Mouse (Mus musculus): ENCODE data around the gene Efemp2. TPM values are rescaled to one million over a fixed set of nuclear protein-coding genes. Genes with fewer than 3 reads are reported as not detected.

Gene Efemp2
- polyA plus RNA-seq, 1 experiment from 2014 or later, result 62.7 TPM

DNA sequence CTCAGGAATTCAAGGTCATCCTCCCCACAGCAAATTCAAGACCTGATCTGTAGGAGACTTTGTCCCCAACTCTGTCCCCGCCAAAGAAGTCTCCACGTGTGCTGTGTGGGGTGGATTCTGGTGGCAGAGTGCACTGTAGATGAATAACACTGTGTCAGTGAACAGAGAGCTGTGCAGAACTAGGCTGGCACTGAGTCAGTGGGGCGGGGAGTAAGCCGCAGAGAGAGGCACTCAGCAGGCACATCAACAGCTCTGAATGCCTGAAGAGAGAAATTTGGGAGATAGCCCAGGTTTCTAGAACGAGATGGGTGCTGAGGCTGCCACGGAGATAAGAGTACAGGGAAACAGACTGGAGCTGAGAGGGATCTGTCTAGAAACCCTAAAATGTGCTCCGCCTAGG lies 14.7 kb upstream of the Efemp2 start:
- 59% methylated on average over 7 of the region's 7 CpGs for WGBS
- Histone ChIP-seq H3K4me3 (ENCODE audit: low read length) (no peak overlapping the region), H3K27ac (ENCODE audit: low read length) (no peak overlapping the region), H3K36me3 (ENCODE audit: control insufficient read depth, insufficient read depth) (peaks cover 8% of the 10 kb centered on the region), H3K27me3 (ENCODE audit: control insufficient read depth, insufficient read depth, low read length) (no peaks in the 10 kb centered on the region), H3K9me3 (replicated peaks; ENCODE audit: control insufficient read depth, low read length) (no peaks in the 10 kb centered on the region), H3K9ac (ENCODE audit: low read length) (no peak overlapping the region), H3K4me1 (ENCODE audit: control insufficient read depth, insufficient read depth, low read length) (peaks cover 37% of the 10 kb centered on the region), H3K4me2 (ENCODE audit: low read depth, low read length) (no peak overlapping the region)
- no peak for ATAC-seq (replicated peaks; ENCODE audit: extremely low read depth, insufficient read depth, low FRiP score)

- Histone ChIP-seq H3K27me3 (ENCODE audit: control insufficient read depth, insufficient read depth, low read length) (no peaks in the 10 kb centered on the region), H3K36me3 (ENCODE audit: control insufficient read depth, insufficient read depth) (peaks cover 10% of the 10 kb centered on the region), H3K9ac (ENCODE audit: low read length) (peak overlapping the region; percentile 88), H3K27ac (ENCODE audit: low read length) (peak overlapping the region; percentile 58; the same call in 1 of the 2 replicates), H3K4me3 (ENCODE audit: low read length) (peak overlapping the region; percentile 87), H3K4me1 (ENCODE audit: control insufficient read depth, insufficient read depth, low read length) (peaks cover 41% of the 10 kb centered on the region), H3K4me2 (ENCODE audit: low read depth, low read length) (peak overlapping the region; percentile 93), H3K9me3 (replicated peaks; ENCODE audit: control insufficient read depth, low read length) (no peaks in the 10 kb centered on the region)
- no peak for ATAC-seq (replicated peaks; ENCODE audit: extremely low read depth, insufficient read depth, low FRiP score)
- 25% methylated on average over 3 of the region's 3 CpGs for WGBS
Measured at GRCm38 (mm10) chr19:5459896-5460295, 13.9 kb upstream of the Efemp2 start.

DNA sequence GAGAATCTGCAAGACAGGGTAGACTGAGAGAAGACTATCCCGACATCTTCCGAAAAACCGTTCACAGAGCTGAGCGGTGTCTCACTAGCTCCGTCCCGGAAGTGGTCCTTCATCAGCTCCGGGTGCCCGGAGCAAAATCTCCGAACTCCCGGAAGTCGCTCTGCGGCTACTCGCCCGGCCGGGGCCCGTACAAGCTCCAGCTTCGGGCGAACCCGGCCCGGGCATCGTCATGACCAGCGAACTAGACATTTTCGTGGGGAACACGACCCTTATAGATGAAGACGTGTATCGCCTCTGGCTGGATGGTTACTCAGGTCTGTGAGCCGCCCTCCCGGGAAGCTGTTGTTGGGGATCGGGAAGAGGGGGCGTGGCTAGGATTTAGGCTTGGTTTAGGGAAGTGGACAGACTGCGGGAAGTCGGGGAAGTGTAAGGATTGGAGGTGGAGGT lies 13.3 kb upstream of the Efemp2 start, which contains the start of gene Fibp:
Gene Fibp (plus strand): TSS at position 151 of the 447 bp plus-strand sequence.
- peaks cover 36% of the 10 kb centered on the region for H3K4me1 ChIP-seq (ENCODE audit: control insufficient read depth, insufficient read depth, low read length)
- H3K27me3 ChIP-seq (ENCODE audit: control insufficient read depth, insufficient read depth, low read length), result no peaks in the 10 kb centered on the region
- ATAC-seq (replicated peaks; ENCODE audit: extremely low read depth, insufficient read depth, low FRiP score), result peak; percentile 26; the same call in 1 of the 2 replicates
- H3K27ac ChIP-seq (ENCODE audit: low read length), result peak within 1 kb of the TSS; percentile 78
- no peaks in the 10 kb centered on the region for H3K9me3 ChIP-seq (replicated peaks; ENCODE audit: control insufficient read depth, low read length)
- peak within 1 kb of the TSS; percentile 93 for H3K4me2 ChIP-seq (ENCODE audit: low read depth, low read length)
- peaks cover 16% of the 10 kb centered on the region for H3K36me3 ChIP-seq (ENCODE audit: control insufficient read depth, insufficient read depth)
- peak within 1 kb of the TSS; percentile 87 for H3K4me3 ChIP-seq (ENCODE audit: low read length)
- WGBS, result 0% methylated on average over 32 of the region's 32 CpGs
- peak within 1 kb of the TSS; percentile 88 for H3K9ac ChIP-seq (ENCODE audit: low read length)

DNA sequence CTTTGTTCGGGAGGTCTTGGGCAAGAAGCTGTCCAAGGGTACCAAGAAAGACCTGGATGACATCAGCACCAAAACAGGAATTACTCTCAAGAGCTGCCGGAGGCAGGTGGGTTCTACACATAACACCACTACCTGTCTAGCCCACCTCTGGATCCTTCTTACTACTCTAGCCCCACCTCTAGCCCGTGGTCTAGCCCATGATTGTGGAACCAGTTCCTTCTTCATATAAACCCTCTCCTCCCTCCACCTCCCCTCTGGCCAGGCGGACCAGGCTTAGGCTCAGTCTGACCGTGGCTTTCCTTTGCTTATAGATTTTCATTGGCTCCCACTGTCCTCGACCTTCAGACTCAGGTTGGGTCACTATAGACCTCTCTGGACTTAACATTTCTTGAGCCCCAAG lies 12.3 kb upstream of the Efemp2 start:
- Histone ChIP-seq H3K27ac (ENCODE audit: low read length) (no peak overlapping the region), H3K4me2 (ENCODE audit: low read depth, low read length) (peak overlapping the region; percentile 93), H3K27me3 (ENCODE audit: control insufficient read depth, insufficient read depth, low read length) (no peaks in the 10 kb centered on the region), H3K4me1 (ENCODE audit: control insufficient read depth, insufficient read depth, low read length) (peaks cover 26% of the 10 kb centered on the region), H3K9ac (ENCODE audit: low read length) (peak overlapping the region; percentile 88), H3K9me3 (replicated peaks; ENCODE audit: control insufficient read depth, low read length) (no peaks in the 10 kb centered on the region), H3K4me3 (ENCODE audit: low read length) (peak overlapping the region; percentile 87), H3K36me3 (ENCODE audit: control insufficient read depth, insufficient read depth) (peaks cover 25% of the 10 kb centered on the region)
- WGBS, result 84% methylated on average over 6 of the region's 6 CpGs
- ATAC-seq (replicated peaks; ENCODE audit: extremely low read depth, insufficient read depth, low FRiP score), result no peak

- H3K9me3 ChIP-seq (replicated peaks; ENCODE audit: control insufficient read depth, low read length), result no peaks in the 10 kb centered on the region
- peaks cover 33% of the 10 kb centered on the region for H3K36me3 ChIP-seq (ENCODE audit: control insufficient read depth, insufficient read depth)
- H3K4me3 ChIP-seq (ENCODE audit: low read length), result no peak overlapping the region
- H3K27ac ChIP-seq (ENCODE audit: low read length), result no peak overlapping the region
- H3K9ac ChIP-seq (ENCODE audit: low read length), result no peak overlapping the region
- WGBS, result 89% methylated on average over 9 of the region's 9 CpGs
- H3K27me3 ChIP-seq (ENCODE audit: control insufficient read depth, insufficient read depth, low read length), result no peaks in the 10 kb centered on the region
- no peak overlapping the region for H3K4me2 ChIP-seq (ENCODE audit: low read depth, low read length)
- ATAC-seq (replicated peaks; ENCODE audit: extremely low read depth, insufficient read depth, low FRiP score), result no peak
- H3K4me1 ChIP-seq (ENCODE audit: control insufficient read depth, insufficient read depth, low read length), result peaks cover 19% of the 10 kb centered on the region
Measured at GRCm38 (mm10) chr19:5463212-5463611, 10.5 kb upstream of the Efemp2 start.

DNA sequence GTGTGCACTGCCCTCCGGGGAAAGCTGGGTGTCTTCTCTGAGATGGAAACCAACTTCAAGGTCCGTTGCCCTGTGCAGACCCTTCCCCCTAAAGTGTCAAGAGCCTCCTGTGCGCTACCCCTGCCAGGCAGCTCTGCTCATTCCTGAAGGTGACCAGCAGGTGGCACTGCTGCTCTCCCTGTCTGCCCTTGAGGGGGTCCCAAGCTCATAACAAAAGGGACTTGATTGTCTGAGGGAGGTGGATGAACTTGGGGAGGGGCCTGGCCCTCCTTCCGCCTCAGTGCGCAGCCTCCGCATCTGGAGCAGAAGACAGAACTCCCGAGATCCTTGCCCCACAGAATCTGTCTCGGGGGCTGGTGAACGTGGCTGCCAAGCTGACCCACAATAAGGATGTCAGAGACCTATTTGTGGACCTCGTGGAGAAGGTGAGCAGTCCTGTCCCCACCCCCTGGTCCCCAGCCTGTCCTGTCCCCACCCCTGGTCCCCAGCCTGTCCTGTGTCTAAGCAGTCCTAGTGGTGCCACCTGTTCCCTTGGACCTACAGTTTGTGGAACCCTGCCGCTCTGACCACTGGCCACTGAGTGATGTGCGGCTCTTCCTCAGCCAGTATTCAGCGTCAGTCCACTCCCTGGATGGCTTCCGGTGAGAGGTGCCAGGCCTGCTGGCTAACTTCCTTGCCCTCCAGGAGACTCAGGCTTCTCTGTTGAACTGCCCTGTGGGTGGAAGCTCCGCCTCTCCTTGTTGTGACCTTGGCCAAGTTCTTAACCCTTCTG lies 9.8 kb upstream of the Efemp2 start:
- peak; percentile 66 for ATAC-seq (replicated peaks; ENCODE audit: extremely low read depth, insufficient read depth, low FRiP score)
- Histone ChIP-seq H3K9ac (ENCODE audit: low read length) (peak overlapping the region; percentile 75), H3K27ac (ENCODE audit: low read length) (peak overlapping the region; percentile 93), H3K4me3 (ENCODE audit: low read length) (peak overlapping the region; percentile 49), H3K4me1 (ENCODE audit: control insufficient read depth, insufficient read depth, low read length) (peaks cover 18% of the 10 kb centered on the region), H3K36me3 (ENCODE audit: control insufficient read depth, insufficient read depth) (peaks cover 33% of the 10 kb centered on the region), H3K27me3 (ENCODE audit: control insufficient read depth, insufficient read depth, low read length) (no peaks in the 10 kb centered on the region), H3K4me2 (ENCODE audit: low read depth, low read length) (peak overlapping the region; percentile 58), H3K9me3 (replicated peaks; ENCODE audit: control insufficient read depth, low read length) (no peaks in the 10 kb centered on the region)
- WGBS, result 33% methylated on average over 15 of the region's 15 CpGs

GRCm38 (mm10) chr19:5465037-5465436 lies 8.7 kb upstream of the Efemp2 start:
- ATAC-seq (replicated peaks; ENCODE audit: extremely low read depth, insufficient read depth, low FRiP score), result no peak
- H3K4me2 ChIP-seq (ENCODE audit: low read depth, low read length), result peak overlapping the region; percentile 58
- WGBS, result 95% methylated on average over 8 of the region's 8 CpGs
- peak overlapping the region; percentile 49 for H3K4me3 ChIP-seq (ENCODE audit: low read length)
- H3K27ac ChIP-seq (ENCODE audit: low read length), result peak overlapping the region; percentile 93
- H3K9me3 ChIP-seq (replicated peaks; ENCODE audit: control insufficient read depth, low read length), result no peaks in the 10 kb centered on the region
- H3K9ac ChIP-seq (ENCODE audit: low read length), result peak overlapping the region; percentile 75; the same call in 1 of the 2 replicates
- H3K4me1 ChIP-seq (ENCODE audit: control insufficient read depth, insufficient read depth, low read length), result peaks cover 18% of the 10 kb centered on the region
- H3K27me3 ChIP-seq (ENCODE audit: control insufficient read depth, insufficient read depth, low read length), result no peaks in the 10 kb centered on the region
- H3K36me3 ChIP-seq (ENCODE audit: control insufficient read depth, insufficient read depth), result peaks cover 33% of the 10 kb centered on the region

DNA sequence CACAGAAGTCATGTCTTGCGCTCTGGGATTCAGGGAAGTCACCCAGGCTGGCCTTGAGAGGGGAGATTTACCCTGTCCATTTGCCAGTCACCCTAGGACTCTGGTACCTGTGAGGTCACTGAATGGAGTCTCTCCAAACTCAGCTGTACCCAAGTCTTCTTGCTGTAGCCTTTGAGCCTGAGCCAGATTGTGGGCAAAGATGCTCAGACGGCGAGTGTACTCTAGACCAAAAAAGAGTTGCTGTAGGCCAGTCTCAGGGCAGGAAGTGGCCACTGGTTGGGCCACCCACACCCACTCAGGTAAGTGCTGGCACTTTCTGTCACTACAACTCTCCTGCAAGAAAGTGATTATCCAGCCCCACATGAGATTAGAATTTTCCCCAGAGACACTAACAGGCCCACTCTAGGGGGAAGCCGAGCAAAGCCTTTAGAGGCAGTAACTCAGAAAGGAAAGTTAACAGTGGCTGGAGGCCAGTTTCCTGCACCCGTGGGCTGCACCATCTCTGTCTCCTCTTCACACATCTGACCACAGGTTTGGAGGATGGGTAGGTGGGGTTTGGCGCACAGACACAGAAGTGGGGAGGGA lies 6.7 kb upstream of the Efemp2 start:
- Histone ChIP-seq H3K27me3 (ENCODE audit: control insufficient read depth, insufficient read depth, low read length) (no peaks in the 10 kb centered on the region), H3K4me2 (ENCODE audit: low read depth, low read length) (no peak overlapping the region), H3K9me3 (replicated peaks; ENCODE audit: control insufficient read depth, low read length) (no peaks in the 10 kb centered on the region), H3K36me3 (ENCODE audit: control insufficient read depth, insufficient read depth) (peaks cover 33% of the 10 kb centered on the region), H3K4me3 (ENCODE audit: low read length) (no peak overlapping the region), H3K4me1 (ENCODE audit: control insufficient read depth, insufficient read depth, low read length) (peaks cover 10% of the 10 kb centered on the region), H3K9ac (ENCODE audit: low read length) (no peak overlapping the region), H3K27ac (ENCODE audit: low read length) (no peak overlapping the region)
- ATAC-seq (replicated peaks; ENCODE audit: extremely low read depth, insufficient read depth, low FRiP score), result no peak
- WGBS, result 81% methylated on average over 6 of the region's 6 CpGs

- no peaks in the 10 kb centered on the region for H3K9me3 ChIP-seq (replicated peaks; ENCODE audit: control insufficient read depth, low read length)
- ATAC-seq (replicated peaks; ENCODE audit: extremely low read depth, insufficient read depth, low FRiP score), result no peak
- no peaks in the 10 kb centered on the region for H3K27me3 ChIP-seq (ENCODE audit: control insufficient read depth, insufficient read depth, low read length)
- 48% methylated on average over 5 of the region's 5 CpGs for WGBS
- peaks cover 28% of the 10 kb centered on the region for H3K36me3 ChIP-seq (ENCODE audit: control insufficient read depth, insufficient read depth)
- peaks cover 10% of the 10 kb centered on the region for H3K4me1 ChIP-seq (ENCODE audit: control insufficient read depth, insufficient read depth, low read length)
- H3K9ac ChIP-seq (ENCODE audit: low read length), result 0 out of 2 replicates have a peak within 1 kb of the TSS, but pooled peaks have one; percentile 25
- H3K4me3 ChIP-seq (ENCODE audit: low read length), result no peak within 1 kb of the TSS
- no peak within 1 kb of the TSS for H3K4me2 ChIP-seq (ENCODE audit: low read depth, low read length)
- no peak within 1 kb of the TSS for H3K27ac ChIP-seq (ENCODE audit: low read length)
Measured at GRCm38 (mm10) chr19:5468374-5468773, 5.4 kb upstream of the Efemp2 start, which contains the start of gene Ctsw. Gene Ctsw, minus strand, starts transcription at chr19:5468507.
